Mouse (Mus musculus): ENCODE results near the gene Tsfm.

GRCm38 (mm10) chr10:126991676-126992075 lies 39.0 kb downstream of the Tsfm start:
- TF ChIP-seq POLR2A (IDR thresholded peaks at IDR 0.05; ENCODE audit: control insufficient read depth, extremely low read depth, insufficient read depth, low read length, poor library complexity) (no peak), CTCF (IDR thresholded peaks at IDR 0.05; ENCODE audit: borderline replicate concordance, control insufficient read depth, extremely low read depth, insufficient read depth, low read length, poor library complexity) (no peak)
